Mouse (Mus musculus) midbrain, embryonic 11.5 days (tissue): ENCODE data around the gene Mpig6b. TPM values are rescaled to one million over a fixed set of nuclear protein-coding genes. Genes with fewer than 3 reads are reported as not detected.

Source experiments
- ATAC-seq: fragments of 200-750 bp; cut with Nextera tagmentation; 2 replicates; pipeline ENCODE4 v1.8.0; 2017; ENCODE audit warnings: moderate TSS enrichment, moderate library complexity; ENCODE audit not compliant: low FRiP score
- DNase-seq: peaks from one replicate; pipeline ENCODE4 v3.0.0; 2015; ENCODE audit warnings: low spot score; ENCODE audit errors: missing footprints
- H3K27ac ChIP-seq: fragments of 300-500 bp; sonication (generic); 2 replicates; pipeline ENCODE4 v1.5.1; 2014; ENCODE audit warnings: low read depth, low read length
- H3K27me3 ChIP-seq: fragments of 300-500 bp; sonication (generic); 2 replicates; pipeline ENCODE4 v1.6.1; 2014; ENCODE audit warnings: mild to moderate bottlenecking, low read length, moderate library complexity, mixed read lengths; ENCODE audit not compliant: control insufficient read depth, insufficient read depth
- H3K36me3 ChIP-seq: fragments of 300-500 bp; sonication (generic); 2 replicates; pipeline ENCODE4 v1.6.1; 2014; ENCODE audit warnings: mild to moderate bottlenecking, low read length, moderate library complexity, mixed read lengths; ENCODE audit not compliant: control insufficient read depth, insufficient read depth
- H3K4me1 ChIP-seq: fragments of 300-500 bp; sonication (generic); 2 replicates; pipeline ENCODE4 v1.6.1; 2014; ENCODE audit warnings: low read length; ENCODE audit not compliant: control insufficient read depth, insufficient read depth
- H3K4me2 ChIP-seq: fragments of 300-500 bp; sonication (generic); 2 replicates; pipeline ENCODE4 v1.6.1; 2014; ENCODE audit warnings: mild to moderate bottlenecking, moderate library complexity
- H3K4me3 ChIP-seq: fragments of 300-500 bp; sonication (generic); 2 replicates; pipeline ENCODE4 v1.5.1; 2014; ENCODE audit warnings: low read depth, low read length
- H3K9ac ChIP-seq: fragments of 300-500 bp; sonication (generic); 2 replicates; pipeline ENCODE4 v1.6.1; 2014; ENCODE audit warnings: low read length
- H3K9me3 ChIP-seq: fragments of 300-500 bp; sonication (generic); 2 replicates; pipeline ENCODE4 v1.6.1; 2016; ENCODE audit warnings: low read length; ENCODE audit not compliant: control insufficient read depth
- WGBS: fragments of 180-500 bp; shearing (Covaris S2); extraction: QIAGEN DNeasy Blood & Tissue Kit; methylation state at CpG from one replicate; pipeline ENCODE4 v1.1.7; 2014; 5-methylcytosine and 5-hydroxymethylcytosine counted together
- polyA plus RNA-seq: library from polyadenylated mRNA; unstranded; fragments of >200 nt; fragmentation: Nextera tagmentation; extraction: Ambion mirVana; gene quantifications from 2 replicates; pipeline ENCODE4 v1.2.1, GENCODE M21; 2014

Gene Mpig6b
- polyA plus RNA-seq, 1 experiment from 2014 or later = 0.89 TPM

- peak within 1 kb of the TSS; percentile 56 for H3K9ac ChIP-seq
- H3K27ac ChIP-seq = no peak within 1 kb of the TSS
Measured at GRCm38 (mm10) chr17:35064951-35065947, 735 bp downstream of the Mpig6b start, which contains the start of gene Ly6g6c. Ly6g6c (plus strand) TSS chr17:35065388.

GRCm38 (mm10) chr17:35064378-35064877 is 1.6 kb downstream of the Mpig6b start:
- ATAC-seq (no peak), DNase-seq (peak; percentile 90)
- Histone ChIP-seq H3K27me3 (peaks cover 11% of the 10 kb centered on the region), H3K36me3 (peaks cover 8% of the 10 kb centered on the region; the same call in 1 of the 2 replicates), H3K4me2 (no peak overlapping the region; the same call in 1 of the 2 replicates), H3K27ac (no peak overlapping the region), H3K9ac (no peak overlapping the region), H3K4me3 (no peak overlapping the region), H3K4me1 (peaks cover 25% of the 10 kb centered on the region), H3K9me3 (no peaks in the 10 kb centered on the region)
- WGBS = 31% methylated on average over 10 of the region's 10 CpGs

More at GRCm38 (mm10) chr17:35064951-35065947, 735 bp downstream of the Mpig6b start, which contains the start of gene Ly6g6c:
- peak within 1 kb of the TSS; percentile 40 for H3K4me2 ChIP-seq
- H3K9me3 ChIP-seq = no peaks in the 10 kb centered on the region
- DNase-seq (peak; percentile 95), ATAC-seq (peak; percentile 22; the same call in 1 of the 2 replicates)
- H3K36me3 ChIP-seq = peaks cover 8% of the 10 kb centered on the region; the same call in 1 of the 2 replicates
- peaks cover 20% of the 10 kb centered on the region for H3K4me1 ChIP-seq
- H3K27me3 ChIP-seq = peaks cover 11% of the 10 kb centered on the region
- WGBS = 1% methylated on average over 48 of the region's 48 CpGs
- H3K4me3 ChIP-seq = peak within 1 kb of the TSS; percentile 7

DNA sequence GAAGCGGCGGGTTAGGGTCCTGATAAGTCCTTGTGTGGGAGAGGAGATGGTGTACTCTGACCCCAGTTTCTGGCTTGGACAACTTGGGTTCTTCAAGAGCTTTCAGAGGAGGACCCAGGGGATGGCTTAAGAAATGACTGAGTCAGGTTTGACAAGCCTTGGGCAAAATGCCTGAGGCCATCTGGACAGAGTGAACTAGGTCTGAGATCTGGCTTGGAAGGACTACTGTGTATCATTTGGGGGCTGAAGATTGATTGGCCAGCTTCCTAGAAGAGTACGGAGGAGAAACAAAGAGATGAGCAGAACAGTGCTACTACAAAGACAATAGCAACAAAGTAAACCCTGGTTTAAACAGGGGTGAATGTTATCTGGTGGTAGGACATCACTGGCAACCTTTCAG is 2.5 kb downstream of the Mpig6b start:
- no peaks in the 10 kb centered on the region for H3K9me3 ChIP-seq
- WGBS = 93% methylated on average over 3 of the region's 3 CpGs
- H3K4me3 ChIP-seq = no peak overlapping the region
- H3K9ac ChIP-seq = no peak overlapping the region
- peaks cover 8% of the 10 kb centered on the region; the same call in 1 of the 2 replicates for H3K36me3 ChIP-seq
- no peak for DNase-seq
- no peak overlapping the region for H3K4me2 ChIP-seq
- peaks cover 11% of the 10 kb centered on the region for H3K27me3 ChIP-seq
- no peak for ATAC-seq
- no peak overlapping the region for H3K27ac ChIP-seq
- peaks cover 27% of the 10 kb centered on the region for H3K4me1 ChIP-seq

GRCm38 (mm10) chr17:35061299-35061698 is 4.7 kb downstream of the Mpig6b start:
- WGBS = 85% methylated on average over 8 of the region's 8 CpGs
- Histone ChIP-seq H3K9me3 (no peaks in the 10 kb centered on the region), H3K27me3 (peaks cover 5% of the 10 kb centered on the region; the same call in 1 of the 2 replicates), H3K36me3 (peaks cover 11% of the 10 kb centered on the region; the same call in 1 of the 2 replicates), H3K9ac (0 out of 2 replicates have a peak overlapping the region, but pooled peaks have one; percentile 13), H3K27ac (no peak overlapping the region), H3K4me3 (no peak overlapping the region), H3K4me1 (peaks cover 30% of the 10 kb centered on the region), H3K4me2 (no peak overlapping the region)
- DNase-seq (no peak), ATAC-seq (no peak)

DNA sequence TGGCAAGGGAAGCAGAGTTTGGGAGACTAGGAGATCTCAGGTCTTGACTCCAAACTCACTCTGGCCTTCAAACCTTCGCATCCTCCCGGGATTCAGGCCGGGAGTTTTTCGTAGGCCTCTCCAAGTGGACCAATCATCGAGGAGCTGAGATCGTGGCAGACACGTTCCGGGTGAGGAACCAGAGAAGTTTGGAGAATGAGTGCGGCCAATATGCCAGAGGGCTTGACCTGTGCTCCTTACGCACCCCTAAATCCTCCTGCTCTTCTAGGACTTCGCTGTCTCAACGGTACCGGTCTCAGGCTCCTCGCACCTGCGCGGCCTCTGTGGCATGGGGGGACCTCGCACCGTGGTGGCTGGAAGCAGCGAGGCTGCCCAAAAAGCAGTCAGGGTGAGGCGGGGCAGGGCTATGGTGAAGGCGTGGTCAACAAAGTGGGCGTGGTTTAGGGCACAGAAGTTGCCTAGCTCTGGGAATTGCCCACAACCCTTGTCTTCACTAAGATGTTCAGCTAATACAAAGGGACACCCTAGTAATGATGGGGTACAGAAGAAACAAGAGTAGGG is 5.2 kb downstream of the Mpig6b start:
- H3K36me3 ChIP-seq = peaks cover 13% of the 10 kb centered on the region
- H3K9ac ChIP-seq = peak overlapping the region; percentile 98; the same call in 1 of the 2 replicates
- peaks cover 4% of the 10 kb centered on the region; the same call in 1 of the 2 replicates for H3K27me3 ChIP-seq
- no peak overlapping the region for H3K27ac ChIP-seq
- H3K4me1 ChIP-seq = peaks cover 29% of the 10 kb centered on the region
- H3K4me3 ChIP-seq = peak overlapping the region; percentile 84
- H3K9me3 ChIP-seq = no peaks in the 10 kb centered on the region
- DNase-seq = no peak
- H3K4me2 ChIP-seq = peak overlapping the region; percentile 77
- no peak for ATAC-seq
- 60% methylated on average over 22 of the region's 22 CpGs for WGBS

DNA sequence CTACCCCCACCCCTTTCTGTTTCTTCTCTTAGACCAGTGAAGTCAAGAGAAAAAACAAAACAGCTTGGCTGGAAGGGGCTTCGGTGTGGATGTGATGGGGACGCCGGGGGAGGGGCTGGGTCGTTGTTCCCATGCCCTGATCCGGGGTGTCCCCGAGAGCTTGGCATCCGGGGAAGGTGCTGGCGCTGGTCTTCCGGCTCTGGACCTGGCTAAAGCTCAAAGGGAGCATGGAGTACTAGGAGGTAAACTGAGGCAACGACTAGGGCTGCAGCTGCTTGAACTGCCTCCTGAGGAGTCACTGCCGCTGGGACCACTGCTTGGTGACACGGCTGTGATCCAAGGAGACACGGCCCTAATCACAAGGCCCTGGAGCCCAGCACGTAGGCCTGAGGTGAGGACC is 5.9 kb downstream of the Mpig6b start:
- Histone ChIP-seq H3K27ac (no peak overlapping the region), H3K4me2 (peak overlapping the region; percentile 77), H3K4me1 (peaks cover 22% of the 10 kb centered on the region), H3K9ac (peak overlapping the region; percentile 98), H3K4me3 (peak overlapping the region; percentile 84), H3K36me3 (peaks cover 16% of the 10 kb centered on the region), H3K9me3 (no peaks in the 10 kb centered on the region), H3K27me3 (no peaks in the 10 kb centered on the region)
- DNase-seq (no peak), ATAC-seq (peak; percentile 10; the same call in 1 of the 2 replicates)
- 22% methylated on average over 14 of the region's 14 CpGs for WGBS

GRCm38 (mm10) chr17:35058911-35059892 is 6.8 kb downstream of the Mpig6b start, which contains the start of gene Ddah2:
Ddah2 (plus strand) TSS chr17:35059035.
- Histone ChIP-seq H3K4me2 (peak within 1 kb of the TSS; percentile 77), H3K27ac (peak within 1 kb of the TSS; percentile 95), H3K4me3 (peak within 1 kb of the TSS; percentile 84), H3K27me3 (no peaks in the 10 kb centered on the region), H3K9me3 (no peaks in the 10 kb centered on the region), H3K9ac (peak within 1 kb of the TSS; percentile 98), H3K4me1 (peaks cover 16% of the 10 kb centered on the region), H3K36me3 (peaks cover 18% of the 10 kb centered on the region)
- DNase-seq = peak; percentile 99
- peak; percentile 96 for ATAC-seq
- under 1% methylated on average over 57 of the region's 57 CpGs for WGBS

GRCm38 (mm10) chr17:35058316-35058715 is 7.7 kb downstream of the Mpig6b start:
- Histone ChIP-seq H3K9me3 (no peaks in the 10 kb centered on the region), H3K27ac (peak overlapping the region; percentile 95), H3K27me3 (no peaks in the 10 kb centered on the region), H3K4me2 (no peak overlapping the region; the same call in 1 of the 2 replicates), H3K36me3 (peaks cover 24% of the 10 kb centered on the region), H3K4me1 (peaks cover 16% of the 10 kb centered on the region), H3K4me3 (no peak overlapping the region; the same call in 1 of the 2 replicates), H3K9ac (peak overlapping the region; percentile 98)
- no peak for DNase-seq
- peak; percentile 5; the same call in 1 of the 2 replicates for ATAC-seq
- 73% methylated on average over 9 of the region's 9 CpGs for WGBS
